Mouse (Mus musculus) G1E (cell line): Measurements from ENCODE around the gene Gulp1.

Experiments
- CTCF ChIP-seq: IDR thresholded peaks from 2 replicates; pipeline ENCODE4 v1.5.1; 2012; ENCODE audit warnings: low read depth, low read length, inconsistent platforms, mixed read lengths
- GATA1 ChIP-seq: IDR thresholded peaks from 2 replicates; pipeline ENCODE4 v1.6.1; 2012; ENCODE audit warnings: borderline replicate concordance, low read length, inconsistent platforms, mixed read lengths

- TF ChIP-seq CTCF (no peak), GATA1 (no peak)
Observed at GRCm38 (mm10) chr1:44683723-44684122, 132.4 kb downstream of the Gulp1 start.
